Mouse (Mus musculus) ES-E14 (cell line): ENCODE measurements at regions not wholly inside any gene's neighbourhood (a gene's known extent, or its start where the extent isn't known, plus 50 kb on each side); places are given as distances from the start of the nearest gene placed in this dataset.

Experiments
- DNase-seq: peaks from one replicate; pipeline ENCODE4 v3.0.0-alpha.2; 2013; ENCODE audit warnings: low read depth, low spot score
- H3K27ac ChIP-seq: 2 replicates; pipeline ENCODE4 v1.5.1; 2012; ENCODE audit warnings: low read depth, mild to moderate bottlenecking, low read length, moderate library complexity, mixed read lengths; ENCODE audit not compliant: poor library complexity, insufficient read depth, severe bottlenecking
- H3K36me3 ChIP-seq: 2 replicates; pipeline ENCODE4 v1.6.1; 2012; ENCODE audit warnings: mild to moderate bottlenecking, low read length, moderate library complexity, mixed read lengths; ENCODE audit not compliant: control insufficient read depth, poor library complexity, insufficient read depth, severe bottlenecking
- H3K4me1 ChIP-seq, 2 experiments: fragments of 150-350 bp in 1 of 2; sonication (generic) in 1 of 2; 2 replicates each; pipeline ENCODE4 v1.6.1; 2012; ENCODE audit warnings: low read length in 2 of 2, mild to moderate bottlenecking in 1 of 2, mixed read lengths in 1 of 2; ENCODE audit not compliant: control insufficient read depth in 2 of 2, insufficient read depth in 2 of 2, poor library complexity in 1 of 2
- H3K4me3 ChIP-seq, 2 experiments: fragments of 150-350 bp in 1 of 2; sonication (generic) in 1 of 2; 2 replicates each; pipeline ENCODE4 v1.5.1; 2012; ENCODE audit warnings: low read length in 2 of 2, low read depth in 1 of 2, mild to moderate bottlenecking in 1 of 2, mixed read lengths in 1 of 2; ENCODE audit not compliant: insufficient read depth in 1 of 2, poor library complexity in 1 of 2, severe bottlenecking in 1 of 2
- H3K9ac ChIP-seq: 2 replicates; pipeline ENCODE4 v1.6.1; 2012; ENCODE audit warnings: low read depth, mild to moderate bottlenecking, low read length, mixed read lengths; ENCODE audit not compliant: poor library complexity, insufficient read depth, severe bottlenecking
- H3K9me3 ChIP-seq: fragments of 150-350 bp; sonication (generic); 2 replicates; pipeline ENCODE4 v1.6.1; 2012; ENCODE audit warnings: low read depth, mild to moderate bottlenecking, low read length; ENCODE audit not compliant: control insufficient read depth, insufficient read depth
- CHD2 ChIP-seq: IDR thresholded peaks from 2 replicates; pipeline ENCODE4 v1.6.1; 2014; ENCODE audit warnings: mild to moderate bottlenecking, low read depth, low read length, inconsistent platforms
- HCFC1 ChIP-seq: IDR thresholded peaks from 2 replicates; pipeline ENCODE4 v1.6.1; 2012; ENCODE audit warnings: low read length, inconsistent platforms, borderline replicate concordance; ENCODE audit not compliant: insufficient read depth
- MAFK ChIP-seq: IDR thresholded peaks from 2 replicates; pipeline ENCODE4 v1.6.1; 2014; ENCODE audit warnings: mild to moderate bottlenecking, low read depth, low read length, inconsistent platforms; ENCODE audit not compliant: insufficient read depth
- ZC3H11A ChIP-seq: IDR thresholded peaks from 2 replicates; pipeline ENCODE4 v1.6.1; 2012; ENCODE audit warnings: low read depth, mild to moderate bottlenecking, inconsistent platforms, low read length, borderline replicate concordance
- ZNF384 ChIP-seq: IDR thresholded peaks from 2 replicates; pipeline ENCODE4 v1.6.1; 2012; ENCODE audit warnings: low read depth, low read length, inconsistent platforms
- in situ Hi-C, 2 experiments: fragments of 600-800 bp; cut with MboI; formaldehyde crosslinking; loops; one replicate each; pipeline ENCODE4 v1.15.1; 2025; ENCODE audit warnings: low sequenced_read_pairs in 2 of 2, inconsistent platforms in 1 of 2; ENCODE audit not compliant: unreplicated experiment in 2 of 2

GRCm38 (mm10) chr5:111805150-111805549 lies 71.4 kb downstream of the Gm26897 start:
- Histone ChIP-seq H3K27ac (no peak overlapping the region; the same call in 1 of the 2 replicates), H3K4me3 (no peak overlapping the region), H3K36me3 (no peaks in the 10 kb centered on the region), H3K9me3 (no peaks in the 10 kb centered on the region), H3K4me1 (peaks cover 2 to 9% of the 10 kb centered on the region in 2 experiments; a peak in 1 of 4 replicates), H3K9ac (no peak overlapping the region)
- in situ Hi-C loops, result no loop called here
- DNase-seq, result no peak
- TF ChIP-seq MAFK (no peak), ZC3H11A (no peak), ZNF384 (no peak), HCFC1 (no peak), CHD2 (no peak)

GRCm38 (mm10) chr5:111805761-111806191 lies 72.1 kb downstream of the Gm26897 start:
- TF ChIP-seq MAFK (no peak), ZC3H11A (no peak), ZNF384 (no peak), HCFC1 (no peak), CHD2 (no peak)
- Histone ChIP-seq H3K9me3 (no peaks in the 10 kb centered on the region), H3K9ac (no peak overlapping the region), H3K4me3 (no peak overlapping the region), H3K27ac (no peak overlapping the region), H3K4me1 (peaks cover 2 to 12% of the 10 kb centered on the region in 2 experiments; a peak in 1 of 4 replicates), H3K36me3 (no peaks in the 10 kb centered on the region)
- DNase-seq, result no peak
- in situ Hi-C loops, result no loop called here

GRCm38 (mm10) chr5:111810079-111810808 lies 76.5 kb downstream of the Gm26897 start:
- Histone ChIP-seq H3K27ac (no peak overlapping the region), H3K9ac (no peak overlapping the region), H3K9me3 (no peaks in the 10 kb centered on the region), H3K4me1 (peaks cover 4 to 12% of the 10 kb centered on the region in 2 experiments; a peak in 2 of 4 replicates), H3K4me3 (no peak overlapping the region), H3K36me3 (no peaks in the 10 kb centered on the region)
- in situ Hi-C loops, result no loop called here
- DNase-seq, result no peak
- TF ChIP-seq MAFK (no peak), HCFC1 (no peak), ZC3H11A (no peak), CHD2 (no peak), ZNF384 (no peak)

GRCm38 (mm10) chr5:111812581-111812980 lies 78.9 kb downstream of the Gm26897 start:
- in situ Hi-C loops, result no loop called here
- Histone ChIP-seq H3K4me1 (peaks cover 4 to 5% of the 10 kb centered on the region in 2 experiments; a peak in 2 of 4 replicates), H3K27ac (no peak overlapping the region), H3K36me3 (no peaks in the 10 kb centered on the region), H3K9ac (no peak overlapping the region), H3K9me3 (no peaks in the 10 kb centered on the region), H3K4me3 (no peak overlapping the region)
- no peak for TF ChIP-seq ZNF384
- TF ChIP-seq ZC3H11A, result no peak
- TF ChIP-seq MAFK, result no peak
- no peak for TF ChIP-seq HCFC1
- TF ChIP-seq CHD2, result no peak
- DNase-seq, result no peak
